Mouse (Mus musculus): Measurements from ENCODE around the gene Ifit1bl2.

DNA sequence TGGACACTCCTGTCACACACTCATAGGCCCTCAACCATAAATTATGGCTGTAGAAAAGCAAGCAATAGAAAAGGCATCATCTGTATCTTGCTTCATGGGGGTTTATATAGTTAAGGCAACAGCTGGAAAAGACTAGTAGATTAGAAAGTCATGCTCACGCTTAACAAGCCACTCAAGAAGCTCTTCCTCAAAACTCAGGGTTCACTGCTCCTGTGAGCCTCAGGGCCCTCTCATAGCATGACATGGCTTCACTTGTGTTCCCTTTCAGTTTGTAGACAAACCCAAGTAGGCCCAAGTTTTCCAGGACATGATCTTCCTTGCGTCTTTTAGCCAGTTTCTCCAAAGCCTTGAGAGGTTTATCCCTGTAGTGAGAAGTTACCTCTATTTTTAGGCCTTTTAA is 47.1 kb downstream of the Ifit1bl2 start:
- TF ChIP-seq POLR2A (IDR thresholded peaks at IDR 0.05; ENCODE audit: borderline replicate concordance, extremely low read depth, low read depth, low read length) (no peak), CTCF (IDR thresholded peaks at IDR 0.05; ENCODE audit: insufficient read depth, low read length) (no peak)

All from lung, adult 2 months (tissue).